Mouse (Mus musculus): Measurements from ENCODE around the gene Map3k4. TPM values are rescaled to one million over a fixed set of nuclear protein-coding genes. Genes with fewer than 3 reads are reported as not detected.

Gene Map3k4
- polyA plus RNA-seq, 1 experiment from 2014 or later, result 48.5 TPM

GRCm38 (mm10) chr17:12335115-12335514, 16.5 kb upstream of the Map3k4 start:
- Histone ChIP-seq H3K27me3 (no peaks in the 10 kb centered on the region), H3K4me2 (replicated peaks) (no peak overlapping the region), H3K9ac (replicated peaks) (no peak overlapping the region), H3K4me3 (replicated peaks) (no peak overlapping the region), H3K27ac (no peak overlapping the region), H3K9me3 (no peaks in the 10 kb centered on the region), H3K4me1 (replicated peaks) (no peaks in the 10 kb centered on the region), H3K36me3 (no peaks in the 10 kb centered on the region)
- no peak for ATAC-seq
- WGBS, result 38% methylated on average over 6 of the region's 6 CpGs

- Histone ChIP-seq H3K9ac (replicated peaks) (no peak overlapping the region), H3K4me3 (replicated peaks) (no peak overlapping the region), H3K27me3 (no peaks in the 10 kb centered on the region), H3K27ac (no peak overlapping the region), H3K9me3 (no peaks in the 10 kb centered on the region), H3K4me2 (replicated peaks) (no peak overlapping the region), H3K4me1 (replicated peaks) (peaks cover 11% of the 10 kb centered on the region), H3K36me3 (0 out of 2 replicates have a peak, but pooled peaks cover 8% of the 10 kb centered on the region)
- ATAC-seq, result peak; percentile 67; the same call in 1 of the 2 replicates
- WGBS, result 52% methylated on average over 14 of the region's 14 CpGs
These were observed 9.4 kb upstream of the Map3k4 start for GRCm38 (mm10) chr17:12327847-12328518.

GRCm38 (mm10) chr17:12319786-12320185, 1.2 kb upstream of the Map3k4 start:
- H3K36me3 ChIP-seq, result 0 out of 2 replicates have a peak, but pooled peaks cover 3% of the 10 kb centered on the region
- no peak for ATAC-seq
- H3K9me3 ChIP-seq, result no peaks in the 10 kb centered on the region
- 0 out of 2 replicates have a peak overlapping the region, but pooled peaks have one; percentile 19 for H3K27ac ChIP-seq
- 0 out of 2 replicates have a peak overlapping the region, but pooled peaks have one; percentile 14 for H3K9ac ChIP-seq (replicated peaks)
- H3K27me3 ChIP-seq, result no peaks in the 10 kb centered on the region
- WGBS, result 90% methylated on average over 7 of the region's 7 CpGs
- peak overlapping the region; percentile 25 for H3K4me2 ChIP-seq (replicated peaks)
- peaks cover 35% of the 10 kb centered on the region for H3K4me1 ChIP-seq (replicated peaks)
- no peak overlapping the region for H3K4me3 ChIP-seq (replicated peaks)

- Histone ChIP-seq H3K4me1 (replicated peaks) (peaks cover 42% of the 10 kb centered on the region), H3K36me3 (no peaks in the 10 kb centered on the region), H3K27me3 (no peaks in the 10 kb centered on the region), H3K27ac (peak overlapping the region; percentile 99), H3K4me3 (replicated peaks) (peak overlapping the region; percentile 97), H3K4me2 (replicated peaks) (peak overlapping the region; percentile 79), H3K9me3 (no peaks in the 10 kb centered on the region), H3K9ac (replicated peaks) (peak overlapping the region; percentile 95)
- peak; percentile 92 for ATAC-seq
- WGBS, result under 1% methylated on average over 57 of the region's 59 CpGs
These were observed 493 bp downstream of the Map3k4 start for GRCm38 (mm10) chr17:12317954-12318651.

GRCm38 (mm10) chr17:12317607-12317953, 1.0 kb downstream of the Map3k4 start:
- ATAC-seq, result no peak
- Histone ChIP-seq H3K4me3 (replicated peaks) (peak overlapping the region; percentile 97), H3K27ac (peak overlapping the region; percentile 99), H3K36me3 (no peaks in the 10 kb centered on the region), H3K9ac (replicated peaks) (peak overlapping the region; percentile 95), H3K4me1 (replicated peaks) (peaks cover 42% of the 10 kb centered on the region), H3K4me2 (replicated peaks) (peak overlapping the region; percentile 79), H3K9me3 (no peaks in the 10 kb centered on the region), H3K27me3 (no peaks in the 10 kb centered on the region)
- WGBS, result 7% methylated on average over 7 of the region's 7 CpGs

- no peaks in the 10 kb centered on the region for H3K9me3 ChIP-seq
- peak overlapping the region; percentile 34 for H3K4me2 ChIP-seq (replicated peaks)
- no peak for ATAC-seq
- H3K27me3 ChIP-seq, result no peaks in the 10 kb centered on the region
- H3K4me3 ChIP-seq (replicated peaks), result peak overlapping the region; percentile 12; the same call in 1 of the 2 replicates
- 91% methylated on average over 13 of the region's 13 CpGs for WGBS
- no peak overlapping the region for H3K27ac ChIP-seq
- H3K36me3 ChIP-seq, result no peaks in the 10 kb centered on the region
- H3K4me1 ChIP-seq (replicated peaks), result peaks cover 42% of the 10 kb centered on the region
- peak overlapping the region; percentile 41; the same call in 1 of the 2 replicates for H3K9ac ChIP-seq (replicated peaks)
These were observed 2.3 kb downstream of the Map3k4 start for GRCm38 (mm10) chr17:12316251-12316650.

GRCm38 (mm10) chr17:12312248-12312647, 6.3 kb downstream of the Map3k4 start:
- Histone ChIP-seq H3K9me3 (no peaks in the 10 kb centered on the region), H3K27me3 (no peaks in the 10 kb centered on the region), H3K9ac (replicated peaks) (no peak overlapping the region), H3K27ac (no peak overlapping the region), H3K4me1 (replicated peaks) (peaks cover 33% of the 10 kb centered on the region), H3K36me3 (no peaks in the 10 kb centered on the region), H3K4me3 (replicated peaks) (no peak overlapping the region), H3K4me2 (replicated peaks) (no peak overlapping the region)
- ATAC-seq, result no peak
- WGBS, result 93% methylated on average over 6 of the region's 6 CpGs

GRCm38 (mm10) chr17:12309493-12309892, 9.1 kb downstream of the Map3k4 start:
- Histone ChIP-seq H3K27ac (no peak overlapping the region), H3K9me3 (no peaks in the 10 kb centered on the region), H3K27me3 (no peaks in the 10 kb centered on the region), H3K9ac (replicated peaks) (no peak overlapping the region), H3K4me2 (replicated peaks) (no peak overlapping the region), H3K4me1 (replicated peaks) (peaks cover 11% of the 10 kb centered on the region), H3K36me3 (no peaks in the 10 kb centered on the region), H3K4me3 (replicated peaks) (no peak overlapping the region)
- WGBS, result 96% methylated on average over 9 of the region's 9 CpGs
- no peak for ATAC-seq

GRCm38 (mm10) chr17:12309059-12309458, 9.5 kb downstream of the Map3k4 start:
- H3K4me3 ChIP-seq (replicated peaks), result no peak overlapping the region
- no peaks in the 10 kb centered on the region for H3K9me3 ChIP-seq
- 79% methylated on average over 8 of the region's 8 CpGs for WGBS
- no peaks in the 10 kb centered on the region for H3K36me3 ChIP-seq
- peaks cover 7% of the 10 kb centered on the region for H3K4me1 ChIP-seq (replicated peaks)
- H3K27me3 ChIP-seq, result no peaks in the 10 kb centered on the region
- H3K27ac ChIP-seq, result no peak overlapping the region
- no peak overlapping the region for H3K4me2 ChIP-seq (replicated peaks)
- ATAC-seq, result no peak
- no peak overlapping the region for H3K9ac ChIP-seq (replicated peaks)

- H3K36me3 ChIP-seq, result no peaks in the 10 kb centered on the region
- 83% methylated on average over 20 of the region's 20 CpGs for WGBS
- no peak overlapping the region for H3K4me2 ChIP-seq (replicated peaks)
- H3K9ac ChIP-seq (replicated peaks), result no peak overlapping the region
- H3K4me1 ChIP-seq (replicated peaks), result peaks cover 7% of the 10 kb centered on the region
- H3K27me3 ChIP-seq, result no peaks in the 10 kb centered on the region
- no peak for ATAC-seq
- no peaks in the 10 kb centered on the region for H3K9me3 ChIP-seq
- no peak overlapping the region for H3K27ac ChIP-seq
- H3K4me3 ChIP-seq (replicated peaks), result no peak overlapping the region
These were observed 11.1 kb downstream of the Map3k4 start for GRCm38 (mm10) chr17:12307251-12308135.

- H3K4me1 ChIP-seq (replicated peaks), result peaks cover 32% of the 10 kb centered on the region
- no peaks in the 10 kb centered on the region for H3K9me3 ChIP-seq
- no peaks in the 10 kb centered on the region for H3K27me3 ChIP-seq
- H3K27ac ChIP-seq, result no peak overlapping the region
- WGBS, result 97% methylated on average over 6 of the region's 6 CpGs
- ATAC-seq, result no peak
- no peak overlapping the region for H3K9ac ChIP-seq (replicated peaks)
- H3K36me3 ChIP-seq, result no peaks in the 10 kb centered on the region
- no peak overlapping the region for H3K4me2 ChIP-seq (replicated peaks)
- H3K4me3 ChIP-seq (replicated peaks), result no peak overlapping the region
These were observed 13.9 kb downstream of the Map3k4 start for GRCm38 (mm10) chr17:12304658-12305057.

Measured in midbrain, embryonic 13.5 days (tissue).